Mouse (Mus musculus) CH12.LX (cell line): ENCODE data around the gene Coq4. TPM values are rescaled to one million over a fixed set of nuclear protein-coding genes. Genes with fewer than 3 reads are reported as not detected.

ENCODE experiments used
- DNase-seq: peaks from one replicate; pipeline ENCODE4 v3.0.0-alpha.2; 2013; ENCODE audit errors: extremely low read depth
- H3K27ac ChIP-seq: 2 replicates; pipeline ENCODE4 v1.5.1; 2012; ENCODE audit warnings: low read depth, mild to moderate bottlenecking, control low read depth, moderate library complexity; ENCODE audit not compliant: insufficient read depth
- H3K27me3 ChIP-seq: replicated peaks from 2 replicates; pipeline ENCODE3; 2012; ENCODE audit warnings: inconsistent platforms
- H3K36me3 ChIP-seq, 2 experiments: replicated peaks in 1 of 2; 2 replicates each; pipeline versions ENCODE3 to v1.6.1; 2012; ENCODE audit warnings: inconsistent platforms in 1 of 2, low read length in 1 of 2, mild to moderate bottlenecking in 1 of 2, mixed read lengths in 1 of 2, moderate library complexity in 1 of 2; ENCODE audit not compliant: control insufficient read depth in 1 of 2, insufficient read depth in 1 of 2
- H3K4me1 ChIP-seq, 2 experiments: 2 replicates each; pipeline ENCODE4 v1.6.1; 2012; ENCODE audit warnings: inconsistent platforms in 1 of 2, moderate library complexity in 1 of 2; ENCODE audit not compliant: insufficient read depth in 2 of 2, control insufficient read depth in 1 of 2
- H3K4me2 ChIP-seq: 2 replicates; pipeline ENCODE4 v1.6.1; 2012; ENCODE audit warnings: low read depth, mild to moderate bottlenecking, control low read depth; ENCODE audit not compliant: poor library complexity, insufficient read depth, severe bottlenecking
- H3K4me3 ChIP-seq, 3 experiments: fragments of 150-350 bp in 1 of 3; sonication (generic) in 1 of 3; replicated peaks in 1 of 3; 2 replicates each; pipeline versions ENCODE3 to v1.5.1; 2011 to 2012; ENCODE audit warnings: low read depth in 2 of 3, low read length in 2 of 3, mild to moderate bottlenecking in 2 of 3, moderate library complexity in 2 of 3, control low read depth in 1 of 3, improper control_type of control experiment in 1 of 3, inconsistent platforms in 1 of 3, mixed read lengths in 1 of 3; ENCODE audit not compliant: poor library complexity in 1 of 3
- H3K79me2 ChIP-seq: replicated peaks from 2 replicates; pipeline ENCODE4 v1.6.1; 2012; ENCODE audit warnings: mild to moderate bottlenecking, moderate library complexity; ENCODE audit not compliant: control insufficient read depth, poor library complexity, insufficient read depth, severe bottlenecking; ENCODE audit errors: extremely low read depth
- H3K9ac ChIP-seq: 2 replicates; pipeline ENCODE4 v1.6.1; 2012; ENCODE audit warnings: low read depth, mild to moderate bottlenecking, control low read depth, moderate library complexity; ENCODE audit not compliant: insufficient read depth
- H3K9me3 ChIP-seq: replicated peaks from 2 replicates; pipeline ENCODE3; 2012; ENCODE audit warnings: low read length, inconsistent platforms, mixed read lengths
- BHLHE40 ChIP-seq: IDR thresholded peaks from 2 replicates; pipeline ENCODE4 v1.6.1; 2011; ENCODE audit warnings: mild to moderate bottlenecking, low read depth, low read length, improper control_type of control experiment
- CHD2 ChIP-seq: IDR thresholded peaks from 2 replicates; pipeline ENCODE4 v1.6.1; 2011; ENCODE audit warnings: low read length, improper control_type of control experiment
- CTCF ChIP-seq, 2 experiments: IDR thresholded peaks in 1 of 2; conservative IDR thresholded peaks in 1 of 2; 2 replicates each; pipeline ENCODE4 v1.5.1; 2011 to 2012; ENCODE audit warnings: low read depth in 2 of 2, low read length in 2 of 2, improper control_type of control experiment in 1 of 2, inconsistent platforms in 1 of 2, mild to moderate bottlenecking in 1 of 2, moderate library complexity in 1 of 2
- ELF1 ChIP-seq: IDR thresholded peaks from 2 replicates; pipeline ENCODE4 v1.6.1; 2014; ENCODE audit warnings: low read depth, mild to moderate bottlenecking, inconsistent platforms, low read length, improper control_type of control experiment
- IRF4 ChIP-seq: IDR thresholded peaks from 2 replicates; pipeline ENCODE4 v1.6.1; 2014; ENCODE audit warnings: low read depth, mild to moderate bottlenecking, inconsistent platforms, low read length, improper control_type of control experiment
- JUND ChIP-seq: conservative IDR thresholded peaks from 2 replicates; pipeline ENCODE4 v1.6.1; 2011; ENCODE audit warnings: low read depth, low read length, improper control_type of control experiment
- KAT2A ChIP-seq: IDR thresholded peaks from 2 replicates; pipeline ENCODE4 v1.6.1; 2012; ENCODE audit warnings: low read length, improper control_type of control experiment, inconsistent platforms; ENCODE audit not compliant: insufficient replicate concordance
- MAFK ChIP-seq: IDR thresholded peaks from 2 replicates; pipeline ENCODE4 v1.6.1; 2011; ENCODE audit warnings: low read length, improper control_type of control experiment; ENCODE audit not compliant: insufficient replicate concordance
- MEF2A ChIP-seq: IDR thresholded peaks from 2 replicates; pipeline ENCODE4 v1.6.1; 2014; ENCODE audit warnings: low read depth, mild to moderate bottlenecking, inconsistent platforms, low read length, improper control_type of control experiment, borderline replicate concordance
- MXI1 ChIP-seq: IDR thresholded peaks from 2 replicates; pipeline ENCODE4 v1.6.1; 2011; ENCODE audit warnings: mild to moderate bottlenecking, low read depth, low read length, improper control_type of control experiment
- MYC ChIP-seq: IDR thresholded peaks from 2 replicates; pipeline ENCODE4 v1.6.1; 2011; ENCODE audit warnings: low read depth, mild to moderate bottlenecking, improper control_type of control experiment, low read length
- NRF1 ChIP-seq: IDR thresholded peaks from 2 replicates; pipeline ENCODE4 v1.6.1; 2014; ENCODE audit warnings: low read depth, mild to moderate bottlenecking, inconsistent platforms, low read length, improper control_type of control experiment, moderate library complexity
- PAX5 ChIP-seq: IDR thresholded peaks from 2 replicates; pipeline ENCODE4 v1.6.1; 2012; ENCODE audit warnings: low read length, inconsistent platforms, mixed read lengths
- POLR2AphosphoS2 ChIP-seq: IDR thresholded peaks from 2 replicates; pipeline ENCODE4 v1.6.1; 2011; ENCODE audit warnings: low read depth, low read length, improper control_type of control experiment
- RAD21 ChIP-seq: IDR thresholded peaks from 2 replicates; pipeline ENCODE4 v1.6.1; 2011; ENCODE audit warnings: low read depth, mild to moderate bottlenecking, low read length, improper control_type of control experiment, moderate library complexity
- ZKSCAN1 ChIP-seq: IDR thresholded peaks from 2 replicates; pipeline ENCODE4 v1.6.1; 2012; ENCODE audit warnings: low read depth, inconsistent platforms, low read length, improper control_type of control experiment, borderline replicate concordance
- ZMIZ1 ChIP-seq: IDR thresholded peaks from 2 replicates; pipeline ENCODE4 v1.6.1; 2012; ENCODE audit warnings: low read depth, mild to moderate bottlenecking, inconsistent platforms, low read length, improper control_type of control experiment
- dilution Hi-C: fragments of 300-500 bp; cut with MboI; formaldehyde crosslinking; loops from 2 replicates; pipeline ENCODE4 v1.14.3; 2020; ENCODE audit warnings: low sequenced_read_pairs; ENCODE audit not compliant: extremely low pct_unique_long_range_greater_than_20kb, extremely low pct_ligation_motif_present
- in situ Hi-C: fragments of 300-500 bp; cut with MboI; formaldehyde crosslinking; loops from 3 replicates; pipeline ENCODE4 v1.14.3; 2019; ENCODE audit warnings: low sequenced_read_pairs, low pct_ligation_motif_present, low pct_unique_long_range_greater_than_20kb, mixed read lengths
- polyA plus RNA-seq: library from polyadenylated mRNA; unstranded; fragments of >175 nt; gene quantifications from 2 replicates; pipeline ENCODE4 v1.2.1, GENCODE M21; 2012; ENCODE audit warnings: low read depth; ENCODE audit not compliant: insufficient read length
- total RNA-seq, 2 experiments: library from RNA; depleted of rRNA; stranded (reverse); fragments of 300-350 nt in 1 of 2; fragments of >200 nt in 1 of 2; gene quantifications; 2 replicates each; pipeline ENCODE4 v1.2.3; 2012 to 2014

Coq4 gene
- total and polyA plus RNA-seq, 3 experiments, result 19.1 to 25.2 (median 21.5) TPM

- peak; percentile 77 for TF ChIP-seq MXI1
- TF ChIP-seq KAT2A, result peak; percentile 94; the same call in 1 of the 2 replicates
- TF ChIP-seq ZKSCAN1, result no peak
- TF ChIP-seq JUND, result no peak
- TF ChIP-seq MEF2A, result peak; percentile 48; the same call in 1 of the 2 replicates
- TF ChIP-seq CHD2, result peak; percentile 26; the same call in 1 of the 2 replicates
- no peak for TF ChIP-seq BHLHE40
- no peak for TF ChIP-seq MAFK
- TF ChIP-seq ZMIZ1, result peak; percentile 84
Observed at GRCm38 (mm10) chr2:29802075-29802826, 15.0 kb downstream of the Coq4 start, which contains the start of gene Slc27a4 (continued).

GRCm38 (mm10) chr2:29802827-29803201 lies 15.5 kb downstream of the Coq4 start:
- Histone ChIP-seq H3K4me1 (peaks cover 0 to 8% of the 10 kb centered on the region in 2 experiments; a peak in 2 of 4 replicates), H3K9me3 (no peaks in the 10 kb centered on the region), H3K36me3 (peaks cover 4 to 17% of the 10 kb centered on the region in 2 experiments), H3K27ac (no peak overlapping the region), H3K9ac (peak overlapping the region; percentile 65)
- dilution Hi-C loops (no loop called here), in situ Hi-C loops (no loop called here)
- no peak for TF ChIP-seq PAX5
- peak; percentile 9; the same call in 1 of the 2 replicates for TF ChIP-seq ZMIZ1
- TF ChIP-seq, all 38 proteins: peak for 1
- peaks cover 30% of the 10 kb centered on the region for H3K27me3 ChIP-seq
- no peaks in the 10 kb centered on the region for H3K79me2 ChIP-seq
- no peak for DNase-seq
- H3K4me3 ChIP-seq, result peak overlapping the region; percentile 60 to 79 (median 65)
- H3K4me2 ChIP-seq, result peak overlapping the region; percentile 84

- H3K4me3 ChIP-seq, result peak overlapping the region; percentile 60 to 79 (median 65)
- TF ChIP-seq BHLHE40 (no peak), IRF4 (peak; percentile 15; the same call in 1 of the 2 replicates), MYC (no peak), ELF1 (no peak), MEF2A (no peak), POLR2AphosphoS2 (no peak), NRF1 (no peak), KAT2A (no peak), RAD21 (peak; percentile 18), ZKSCAN1 (no peak), CTCF (conservative IDR thresholded peaks at IDR 0.05 in 1 of 2, IDR thresholded peaks at IDR 0.05 in 1 of 2; ENCODE audit: low read depth in 2 of 2, low read length in 2 of 2) (peak in 1 of 2 experiments; percentile 63; a peak in 2 of 4 replicates)
Observed at GRCm38 (mm10) chr2:29803400-29803831, 16.1 kb downstream of the Coq4 start.

More at GRCm38 (mm10) chr2:29803400-29803831, 16.1 kb downstream of the Coq4 start:
- Histone ChIP-seq H3K27ac (no peak overlapping the region), H3K27me3 (peaks cover 30% of the 10 kb centered on the region), H3K4me2 (peak overlapping the region; percentile 84), H3K4me1 (peaks cover 0 to 8% of the 10 kb centered on the region in 2 experiments; a peak in 2 of 4 replicates), H3K79me2 (no peaks in the 10 kb centered on the region), H3K36me3 (peaks cover 4 to 21% of the 10 kb centered on the region in 2 experiments), H3K9ac (peak overlapping the region; percentile 65), H3K9me3 (no peaks in the 10 kb centered on the region)
- in situ Hi-C loops, result no loop called here
- dilution Hi-C loops, result no loop called here
- DNase-seq, result peak; percentile 53
